Mouse (Mus musculus): ENCODE results near the gene Lclat1. TPM values are rescaled to one million over a fixed set of nuclear protein-coding genes. Genes with fewer than 3 reads are reported as not detected.
"Not testable (repeated sequence)": the region's sequence is repeated elsewhere in the genome, so short reads cannot be mapped to it uniquely, and the experiment has no call there.

The Lclat1 gene
- polyA plus RNA-seq, 1 experiment from 2014 or later = 10.8 TPM

GRCm38 (mm10) chr17:73255801-73256200, 148.0 kb downstream of the Lclat1 start:
- WGBS = 92% methylated on average over 5 of the region's 5 CpGs
- no peak overlapping the region for H3K9ac ChIP-seq
- H3K4me1 ChIP-seq = peaks cover 8% of the 10 kb centered on the region
- H3K4me3 ChIP-seq (replicated peaks) = no peak overlapping the region
- no peaks in the 10 kb centered on the region for H3K27me3 ChIP-seq
- no peaks in the 10 kb centered on the region for H3K36me3 ChIP-seq (replicated peaks)
- no peak overlapping the region for H3K4me2 ChIP-seq
- no peak overlapping the region for H3K27ac ChIP-seq
- no peaks in the 10 kb centered on the region for H3K9me3 ChIP-seq
- no peak for ATAC-seq (ENCODE audit: low FRiP score)

GRCm38 (mm10) chr17:73258620-73259019, 150.8 kb downstream of the Lclat1 start:
- H3K9me3 ChIP-seq = no peaks in the 10 kb centered on the region
- H3K27me3 ChIP-seq = no peaks in the 10 kb centered on the region
- H3K27ac ChIP-seq = no peak overlapping the region
- no peak overlapping the region for H3K4me3 ChIP-seq (replicated peaks)
- 60% methylated on average over 12 of the region's 12 CpGs for WGBS
- no peaks in the 10 kb centered on the region for H3K36me3 ChIP-seq (replicated peaks)
- no peak overlapping the region for H3K9ac ChIP-seq
- no peak for ATAC-seq (ENCODE audit: low FRiP score)
- no peak overlapping the region for H3K4me2 ChIP-seq
- H3K4me1 ChIP-seq = peaks cover 5% of the 10 kb centered on the region; the same call in 1 of the 2 replicates

- 90% methylated on average over 5 of the region's 5 CpGs for WGBS
- not testable (repeated sequence) for ATAC-seq (ENCODE audit: low FRiP score); H3K27me3 ChIP-seq; H3K4me3 ChIP-seq (replicated peaks); H3K4me2 ChIP-seq; H3K36me3 ChIP-seq (replicated peaks); H3K27ac ChIP-seq; H3K9ac ChIP-seq; H3K4me1 ChIP-seq; H3K9me3 ChIP-seq
Observed at GRCm38 (mm10) chr17:73259258-73259657, 151.5 kb downstream of the Lclat1 start.

- Histone ChIP-seq H3K9ac (no peak overlapping the region), H3K9me3 (no peaks in the 10 kb centered on the region), H3K4me2 (no peak overlapping the region), H3K4me1 (peaks cover 5% of the 10 kb centered on the region; the same call in 1 of the 2 replicates), H3K36me3 (replicated peaks) (no peaks in the 10 kb centered on the region), H3K27ac (no peak overlapping the region), H3K27me3 (no peaks in the 10 kb centered on the region), H3K4me3 (replicated peaks) (no peak overlapping the region)
- 86% methylated on average over 2 of the region's 2 CpGs for WGBS
- ATAC-seq (ENCODE audit: low FRiP score) = no peak
Observed at GRCm38 (mm10) chr17:73262558-73262957, 154.8 kb downstream of the Lclat1 start.

- Histone ChIP-seq H3K36me3 (replicated peaks) (no peaks in the 10 kb centered on the region), H3K4me1 (peaks cover 5% of the 10 kb centered on the region; the same call in 1 of the 2 replicates), H3K27ac (no peak overlapping the region), H3K9ac (no peak overlapping the region), H3K27me3 (no peaks in the 10 kb centered on the region), H3K4me3 (replicated peaks) (no peak overlapping the region), H3K9me3 (no peaks in the 10 kb centered on the region), H3K4me2 (no peak overlapping the region)
- 88% methylated on average over 8 of the region's 8 CpGs for WGBS
- ATAC-seq (ENCODE audit: low FRiP score) = no peak
Observed at GRCm38 (mm10) chr17:73263077-73263501, 155.3 kb downstream of the Lclat1 start.

GRCm38 (mm10) chr17:73270871-73271796, 163.3 kb downstream of the Lclat1 start:
- Histone ChIP-seq H3K27me3 (no peaks in the 10 kb centered on the region), H3K9ac (no peak overlapping the region), H3K27ac (no peak overlapping the region), H3K4me1 (0 out of 2 replicates have a peak, but pooled peaks cover 5% of the 10 kb centered on the region), H3K4me3 (replicated peaks) (no peak overlapping the region), H3K4me2 (no peak overlapping the region), H3K36me3 (replicated peaks) (no peaks in the 10 kb centered on the region), H3K9me3 (no peaks in the 10 kb centered on the region)
- WGBS = 79% methylated on average over 15 of the region's 15 CpGs
- ATAC-seq (ENCODE audit: low FRiP score) = peak; percentile 23; the same call in 1 of the 2 replicates

- Histone ChIP-seq H3K27me3 (no peaks in the 10 kb centered on the region), H3K36me3 (replicated peaks) (no peaks in the 10 kb centered on the region), H3K9me3 (no peaks in the 10 kb centered on the region), H3K4me1 (0 out of 2 replicates have a peak, but pooled peaks cover 5% of the 10 kb centered on the region), H3K4me2 (no peak overlapping the region), H3K9ac (no peak overlapping the region), H3K27ac (no peak overlapping the region), H3K4me3 (replicated peaks) (no peak overlapping the region)
- ATAC-seq (ENCODE audit: low FRiP score) = peak; percentile 79; the same call in 1 of the 2 replicates
- WGBS = 83% methylated on average over 7 of the region's 7 CpGs
Observed at GRCm38 (mm10) chr17:73271797-73272600, 164.2 kb downstream of the Lclat1 start.

- Histone ChIP-seq H3K4me3 (replicated peaks) (no peak overlapping the region), H3K9ac (no peak overlapping the region), H3K9me3 (no peaks in the 10 kb centered on the region), H3K36me3 (replicated peaks) (no peaks in the 10 kb centered on the region), H3K4me1 (0 out of 2 replicates have a peak, but pooled peaks cover 5% of the 10 kb centered on the region), H3K4me2 (no peak overlapping the region), H3K27me3 (no peaks in the 10 kb centered on the region), H3K27ac (no peak overlapping the region)
- no peak for ATAC-seq (ENCODE audit: low FRiP score)
- WGBS = 87% methylated on average over 7 of the region's 7 CpGs
Observed at GRCm38 (mm10) chr17:73273809-73274208, 166.0 kb downstream of the Lclat1 start.

- ATAC-seq (ENCODE audit: low FRiP score) = no peak
- no peaks in the 10 kb centered on the region for H3K27me3 ChIP-seq
- 0 out of 2 replicates have a peak, but pooled peaks cover 5% of the 10 kb centered on the region for H3K4me1 ChIP-seq
- H3K9ac ChIP-seq = no peak overlapping the region
- no peak overlapping the region for H3K4me3 ChIP-seq (replicated peaks)
- no peak overlapping the region for H3K4me2 ChIP-seq
- no peak overlapping the region for H3K27ac ChIP-seq
- no peaks in the 10 kb centered on the region for H3K36me3 ChIP-seq (replicated peaks)
- WGBS = 93% methylated on average over 10 of the region's 10 CpGs
- H3K9me3 ChIP-seq = no peaks in the 10 kb centered on the region
Observed at GRCm38 (mm10) chr17:73275066-73275465, 167.3 kb downstream of the Lclat1 start.

GRCm38 (mm10) chr17:73277770-73278169, 170.0 kb downstream of the Lclat1 start:
- ATAC-seq (ENCODE audit: low FRiP score) = no peak
- Histone ChIP-seq H3K9ac (no peak overlapping the region), H3K4me2 (no peak overlapping the region), H3K27me3 (no peaks in the 10 kb centered on the region), H3K4me3 (replicated peaks) (no peak overlapping the region), H3K9me3 (no peaks in the 10 kb centered on the region), H3K27ac (no peak overlapping the region), H3K4me1 (no peaks in the 10 kb centered on the region), H3K36me3 (replicated peaks) (no peaks in the 10 kb centered on the region)
- 91% methylated on average over 4 of the region's 4 CpGs for WGBS

- H3K27ac ChIP-seq; H3K9ac ChIP-seq; H3K4me1 ChIP-seq; H3K4me2 ChIP-seq; H3K36me3 ChIP-seq (replicated peaks); ATAC-seq (ENCODE audit: low FRiP score); H3K4me3 ChIP-seq (replicated peaks); H3K27me3 ChIP-seq; H3K9me3 ChIP-seq: not testable (repeated sequence)
- WGBS = 61% methylated on average over 6 of the region's 6 CpGs
Observed at GRCm38 (mm10) chr17:73282702-73283101, 174.9 kb downstream of the Lclat1 start.

GRCm38 (mm10) chr17:73284301-73284700, 176.5 kb downstream of the Lclat1 start:
- H3K4me3 ChIP-seq (replicated peaks) = no peak overlapping the region
- H3K9me3 ChIP-seq = no peaks in the 10 kb centered on the region
- H3K27me3 ChIP-seq = no peaks in the 10 kb centered on the region
- no peak for ATAC-seq (ENCODE audit: low FRiP score)
- H3K36me3 ChIP-seq (replicated peaks) = no peaks in the 10 kb centered on the region
- H3K27ac ChIP-seq = no peak overlapping the region
- no peaks in the 10 kb centered on the region for H3K4me1 ChIP-seq
- H3K9ac ChIP-seq = no peak overlapping the region
- no peak overlapping the region for H3K4me2 ChIP-seq
- WGBS = 53% methylated on average over 2 of the region's 2 CpGs
